Mouse (Mus musculus): Measurements from ENCODE around the gene Dhh. TPM values are rescaled to one million over a fixed set of nuclear protein-coding genes. Genes with fewer than 3 reads are reported as not detected.
A peak's percentile ranks its signal among the peaks of the same experiment; 100 is the strongest.

Dhh gene
- polyA plus RNA-seq, 1 experiment from 2014 or later = 0.65 TPM

GRCm38 (mm10) chr15:98917538-98918498 is 19.5 kb upstream of the Dhh start, which contains the start of gene Lmbr1l:
TSS of gene Lmbr1l (minus strand) at chr15:98918231.
- no peaks in the 10 kb centered on the region for H3K9me3 ChIP-seq (ENCODE audit: control insufficient read depth, low read length)
- H3K4me2 ChIP-seq (ENCODE audit: low read length) = peak within 1 kb of the TSS; percentile 77
- H3K4me3 ChIP-seq (replicated peaks; ENCODE audit: low read length) = peak within 1 kb of the TSS; percentile 91
- H3K27ac ChIP-seq (ENCODE audit: low read length) = peak within 1 kb of the TSS; percentile 98
- under 1% methylated on average over 78 of the region's 82 CpGs for WGBS
- peak; percentile 99 for ATAC-seq
- H3K9ac ChIP-seq (replicated peaks; ENCODE audit: low read depth, low read length) = peak within 1 kb of the TSS; percentile 91
- peaks cover 26% of the 10 kb centered on the region for H3K4me1 ChIP-seq (replicated peaks; ENCODE audit: control insufficient read depth, insufficient read depth, low read length)
- H3K27me3 ChIP-seq (replicated peaks; ENCODE audit: control insufficient read depth, insufficient read depth, low read length) = no peaks in the 10 kb centered on the region
- peaks cover 5% of the 10 kb centered on the region; the same call in 1 of the 2 replicates for H3K36me3 ChIP-seq (ENCODE audit: control insufficient read depth, insufficient read depth)

GRCm38 (mm10) chr15:98917091-98917490 is 18.8 kb upstream of the Dhh start:
- under 1% methylated on average over 14 of the region's 14 CpGs for WGBS
- Histone ChIP-seq H3K4me1 (replicated peaks; ENCODE audit: control insufficient read depth, insufficient read depth, low read length) (peaks cover 26% of the 10 kb centered on the region), H3K9me3 (ENCODE audit: control insufficient read depth, low read length) (no peaks in the 10 kb centered on the region), H3K4me2 (ENCODE audit: low read length) (peak overlapping the region; percentile 77), H3K27me3 (replicated peaks; ENCODE audit: control insufficient read depth, insufficient read depth, low read length) (no peaks in the 10 kb centered on the region), H3K27ac (ENCODE audit: low read length) (peak overlapping the region; percentile 98), H3K4me3 (replicated peaks; ENCODE audit: low read length) (peak overlapping the region; percentile 91), H3K36me3 (ENCODE audit: control insufficient read depth, insufficient read depth) (peaks cover 11% of the 10 kb centered on the region), H3K9ac (replicated peaks; ENCODE audit: low read depth, low read length) (peak overlapping the region; percentile 91)
- ATAC-seq = no peak

GRCm38 (mm10) chr15:98916016-98916415 is 17.7 kb upstream of the Dhh start:
- 88% methylated on average over 4 of the region's 4 CpGs for WGBS
- Histone ChIP-seq H3K4me2 (ENCODE audit: low read length) (peak overlapping the region; percentile 77), H3K9me3 (ENCODE audit: control insufficient read depth, low read length) (no peaks in the 10 kb centered on the region), H3K4me3 (replicated peaks; ENCODE audit: low read length) (peak overlapping the region; percentile 91), H3K27me3 (replicated peaks; ENCODE audit: control insufficient read depth, insufficient read depth, low read length) (no peaks in the 10 kb centered on the region), H3K4me1 (replicated peaks; ENCODE audit: control insufficient read depth, insufficient read depth, low read length) (peaks cover 26% of the 10 kb centered on the region), H3K9ac (replicated peaks; ENCODE audit: low read depth, low read length) (peak overlapping the region; percentile 91), H3K27ac (ENCODE audit: low read length) (no peak overlapping the region), H3K36me3 (ENCODE audit: control insufficient read depth, insufficient read depth) (peaks cover 17% of the 10 kb centered on the region)
- no peak for ATAC-seq

GRCm38 (mm10) chr15:98914903-98915302 is 16.6 kb upstream of the Dhh start:
- peaks cover 18% of the 10 kb centered on the region for H3K36me3 ChIP-seq (ENCODE audit: control insufficient read depth, insufficient read depth)
- no peak overlapping the region for H3K4me2 ChIP-seq (ENCODE audit: low read length)
- H3K27ac ChIP-seq (ENCODE audit: low read length) = no peak overlapping the region
- no peak overlapping the region for H3K4me3 ChIP-seq (replicated peaks; ENCODE audit: low read length)
- H3K4me1 ChIP-seq (replicated peaks; ENCODE audit: control insufficient read depth, insufficient read depth, low read length) = peaks cover 26% of the 10 kb centered on the region
- WGBS = 93% methylated on average over 6 of the region's 6 CpGs
- no peaks in the 10 kb centered on the region for H3K9me3 ChIP-seq (ENCODE audit: control insufficient read depth, low read length)
- no peak for ATAC-seq
- H3K9ac ChIP-seq (replicated peaks; ENCODE audit: low read depth, low read length) = no peak overlapping the region
- H3K27me3 ChIP-seq (replicated peaks; ENCODE audit: control insufficient read depth, insufficient read depth, low read length) = no peaks in the 10 kb centered on the region

GRCm38 (mm10) chr15:98904692-98905091 is 6.4 kb upstream of the Dhh start:
- H3K4me2 ChIP-seq (ENCODE audit: low read length) = no peak overlapping the region
- H3K36me3 ChIP-seq (ENCODE audit: control insufficient read depth, insufficient read depth) = peaks cover 34% of the 10 kb centered on the region
- no peak overlapping the region for H3K27ac ChIP-seq (ENCODE audit: low read length)
- H3K4me3 ChIP-seq (replicated peaks; ENCODE audit: low read length) = no peak overlapping the region
- H3K9me3 ChIP-seq (ENCODE audit: control insufficient read depth, low read length) = no peaks in the 10 kb centered on the region
- H3K4me1 ChIP-seq (replicated peaks; ENCODE audit: control insufficient read depth, insufficient read depth, low read length) = no peaks in the 10 kb centered on the region
- peak; percentile 45; the same call in 1 of the 2 replicates for ATAC-seq
- 27% methylated on average over 10 of the region's 10 CpGs for WGBS
- peaks cover 6% of the 10 kb centered on the region for H3K27me3 ChIP-seq (replicated peaks; ENCODE audit: control insufficient read depth, insufficient read depth, low read length)
- no peak overlapping the region for H3K9ac ChIP-seq (replicated peaks; ENCODE audit: low read depth, low read length)

GRCm38 (mm10) chr15:98902600-98902999 is 4.3 kb upstream of the Dhh start:
- no peak overlapping the region for H3K27ac ChIP-seq (ENCODE audit: low read length)
- no peak overlapping the region for H3K4me3 ChIP-seq (replicated peaks; ENCODE audit: low read length)
- H3K4me2 ChIP-seq (ENCODE audit: low read length) = no peak overlapping the region
- no peak for ATAC-seq
- no peak overlapping the region for H3K9ac ChIP-seq (replicated peaks; ENCODE audit: low read depth, low read length)
- peaks cover 20% of the 10 kb centered on the region for H3K36me3 ChIP-seq (ENCODE audit: control insufficient read depth, insufficient read depth)
- H3K27me3 ChIP-seq (replicated peaks; ENCODE audit: control insufficient read depth, insufficient read depth, low read length) = peaks cover 24% of the 10 kb centered on the region
- WGBS = 91% methylated on average over 2 of the region's 2 CpGs
- H3K9me3 ChIP-seq (ENCODE audit: control insufficient read depth, low read length) = no peaks in the 10 kb centered on the region
- peaks cover 8% of the 10 kb centered on the region for H3K4me1 ChIP-seq (replicated peaks; ENCODE audit: control insufficient read depth, insufficient read depth, low read length)

- 75% methylated on average over 1 of the region's 1 CpGs for WGBS
- Histone ChIP-seq H3K4me1 (replicated peaks; ENCODE audit: control insufficient read depth, insufficient read depth, low read length) (peaks cover 8% of the 10 kb centered on the region), H3K9ac (replicated peaks; ENCODE audit: low read depth, low read length) (no peak overlapping the region), H3K4me3 (replicated peaks; ENCODE audit: low read length) (no peak overlapping the region), H3K4me2 (ENCODE audit: low read length) (no peak overlapping the region), H3K27ac (ENCODE audit: low read length) (no peak overlapping the region), H3K27me3 (replicated peaks; ENCODE audit: control insufficient read depth, insufficient read depth, low read length) (peaks cover 31% of the 10 kb centered on the region), H3K36me3 (ENCODE audit: control insufficient read depth, insufficient read depth) (peaks cover 16% of the 10 kb centered on the region), H3K9me3 (ENCODE audit: control insufficient read depth, low read length) (no peaks in the 10 kb centered on the region)
- no peak for ATAC-seq
Measured at GRCm38 (mm10) chr15:98901530-98901929, 3.2 kb upstream of the Dhh start.

GRCm38 (mm10) chr15:98897495-98897894 is 845 bp downstream of the Dhh start:
- Histone ChIP-seq H3K9ac (replicated peaks; ENCODE audit: low read depth, low read length) (no peak overlapping the region), H3K4me3 (replicated peaks; ENCODE audit: low read length) (no peak overlapping the region), H3K4me2 (ENCODE audit: low read length) (no peak overlapping the region), H3K27me3 (replicated peaks; ENCODE audit: control insufficient read depth, insufficient read depth, low read length) (peaks cover 63% of the 10 kb centered on the region), H3K27ac (ENCODE audit: low read length) (no peak overlapping the region), H3K9me3 (ENCODE audit: control insufficient read depth, low read length) (no peaks in the 10 kb centered on the region), H3K36me3 (ENCODE audit: control insufficient read depth, insufficient read depth) (no peaks in the 10 kb centered on the region), H3K4me1 (replicated peaks; ENCODE audit: control insufficient read depth, insufficient read depth, low read length) (peaks cover 29% of the 10 kb centered on the region)
- no peak for ATAC-seq
- 1% methylated on average over 10 of the region's 10 CpGs for WGBS

GRCm38 (mm10) chr15:98895635-98896589 is 2.4 kb downstream of the Dhh start:
- H3K9ac ChIP-seq (replicated peaks; ENCODE audit: low read depth, low read length) = peak overlapping the region; percentile 12
- H3K9me3 ChIP-seq (ENCODE audit: control insufficient read depth, low read length) = no peaks in the 10 kb centered on the region
- H3K27me3 ChIP-seq (replicated peaks; ENCODE audit: control insufficient read depth, insufficient read depth, low read length) = peaks cover 66% of the 10 kb centered on the region
- H3K4me2 ChIP-seq (ENCODE audit: low read length) = peak overlapping the region; percentile 11
- WGBS = 2% methylated on average over 41 of the region's 41 CpGs
- no peaks in the 10 kb centered on the region for H3K36me3 ChIP-seq (ENCODE audit: control insufficient read depth, insufficient read depth)
- H3K4me3 ChIP-seq (replicated peaks; ENCODE audit: low read length) = peak overlapping the region; percentile 16
- ATAC-seq = 0 out of 2 replicates have a peak, but pooled peaks have one; percentile 23
- no peak overlapping the region for H3K27ac ChIP-seq (ENCODE audit: low read length)
- peaks cover 29% of the 10 kb centered on the region for H3K4me1 ChIP-seq (replicated peaks; ENCODE audit: control insufficient read depth, insufficient read depth, low read length)

All from forebrain, embryonic 16.5 days (tissue).